Mouse (Mus musculus): ENCODE data around the gene Pnp. TPM values are rescaled to one million over a fixed set of nuclear protein-coding genes. Genes with fewer than 3 reads are reported as not detected.
"Not testable (repeated sequence)": the region's sequence is repeated elsewhere in the genome, so short reads cannot be mapped to it uniquely, and the experiment has no call there.

Gene Pnp
- polyA plus RNA-seq, 1 experiment from 2014 or later = 39.0 TPM

GRCm38 (mm10) chr14:50930377-50930753, 517 bp upstream of the Pnp start:
- Histone ChIP-seq H3K4me3 (peak overlapping the region; percentile 88), H3K27me3 (replicated peaks) (no peaks in the 10 kb centered on the region), H3K4me2 (peak overlapping the region; percentile 96), H3K27ac (ENCODE audit: poor library complexity, severe bottlenecking) (peak overlapping the region; percentile 79), H3K9ac (peak overlapping the region; percentile 97), H3K4me1 (replicated peaks) (peaks cover 22% of the 10 kb centered on the region), H3K36me3 (peaks cover 37% of the 10 kb centered on the region), H3K9me3 (replicated peaks) (no peaks in the 10 kb centered on the region)
- 4% methylated on average over 38 of the region's 38 CpGs for WGBS
- peak; percentile 71 for ATAC-seq (ENCODE audit: insufficient number of reproducible peaks, low FRiP score)

GRCm38 (mm10) chr14:50931493-50932020, 675 bp downstream of the Pnp start:
- Histone ChIP-seq H3K9me3 (replicated peaks) (no peaks in the 10 kb centered on the region), H3K36me3 (peaks cover 31% of the 10 kb centered on the region), H3K9ac (peak overlapping the region; percentile 70), H3K4me3 (peak overlapping the region; percentile 88), H3K27ac (ENCODE audit: poor library complexity, severe bottlenecking) (peak overlapping the region; percentile 86), H3K4me1 (replicated peaks) (peaks cover 13% of the 10 kb centered on the region), H3K4me2 (peak overlapping the region; percentile 71), H3K27me3 (replicated peaks) (no peaks in the 10 kb centered on the region)
- 12% methylated on average over 12 of the region's 12 CpGs for WGBS
- ATAC-seq (ENCODE audit: insufficient number of reproducible peaks, low FRiP score) = no peak

GRCm38 (mm10) chr14:50936649-50937048, 5.8 kb downstream of the Pnp start:
- WGBS = 53% methylated on average over 1 of the region's 1 CpGs

GRCm38 (mm10) chr14:50938119-50938908, 7.4 kb downstream of the Pnp start:
- WGBS = 77% methylated on average over 3 of the region's 3 CpGs
- no peak overlapping the region for H3K4me3 ChIP-seq
- H3K9ac ChIP-seq = no peak overlapping the region
- no peak for ATAC-seq (ENCODE audit: insufficient number of reproducible peaks, low FRiP score)
- H3K27ac ChIP-seq (ENCODE audit: poor library complexity, severe bottlenecking) = no peak overlapping the region
- no peaks in the 10 kb centered on the region for H3K27me3 ChIP-seq (replicated peaks)
- no peaks in the 10 kb centered on the region for H3K4me1 ChIP-seq (replicated peaks)
- no peaks in the 10 kb centered on the region for H3K36me3 ChIP-seq
- H3K4me2 ChIP-seq = no peak overlapping the region
- no peaks in the 10 kb centered on the region for H3K9me3 ChIP-seq (replicated peaks)

More at GRCm38 (mm10) chr14:50936649-50937048, 5.8 kb downstream of the Pnp start:
- no peak for ATAC-seq (ENCODE audit: insufficient number of reproducible peaks, low FRiP score)
- no peaks in the 10 kb centered on the region for H3K4me1 ChIP-seq (replicated peaks)
- no peaks in the 10 kb centered on the region for H3K27me3 ChIP-seq (replicated peaks)
- H3K36me3 ChIP-seq = no peaks in the 10 kb centered on the region
- H3K4me3 ChIP-seq = no peak overlapping the region
- no peak overlapping the region for H3K4me2 ChIP-seq
- H3K9me3 ChIP-seq (replicated peaks) = no peaks in the 10 kb centered on the region
- no peak overlapping the region for H3K27ac ChIP-seq (ENCODE audit: poor library complexity, severe bottlenecking)
- no peak overlapping the region for H3K9ac ChIP-seq

- H3K4me1 ChIP-seq (replicated peaks) = 0 out of 2 replicates have a peak, but pooled peaks cover 2% of the 10 kb centered on the region
- no peak overlapping the region for H3K4me2 ChIP-seq
- 36% methylated on average over 2 of the region's 2 CpGs for WGBS
- ATAC-seq (ENCODE audit: insufficient number of reproducible peaks, low FRiP score) = no peak
- H3K9me3 ChIP-seq (replicated peaks) = no peaks in the 10 kb centered on the region
- H3K27me3 ChIP-seq (replicated peaks) = no peaks in the 10 kb centered on the region
- H3K27ac ChIP-seq (ENCODE audit: poor library complexity, severe bottlenecking) = no peak overlapping the region
- H3K9ac ChIP-seq = no peak overlapping the region
- H3K36me3 ChIP-seq = no peaks in the 10 kb centered on the region
- H3K4me3 ChIP-seq = no peak overlapping the region
Observed at GRCm38 (mm10) chr14:50938940-50939339, 8.1 kb downstream of the Pnp start.

GRCm38 (mm10) chr14:50943932-50944667, 13.2 kb downstream of the Pnp start, which contains the start of gene Gm49342:
Gm49342 (plus strand) TSS chr14:50944517.
- ATAC-seq (ENCODE audit: insufficient number of reproducible peaks, low FRiP score) = peak; percentile 98
- WGBS = 16% methylated on average over 31 of the region's 31 CpGs
- Histone ChIP-seq H3K36me3 (peaks cover 4% of the 10 kb centered on the region; the same call in 1 of the 2 replicates), H3K4me3 (peak within 1 kb of the TSS; percentile 49), H3K27me3 (replicated peaks) (no peaks in the 10 kb centered on the region), H3K4me1 (replicated peaks) (peaks cover 9% of the 10 kb centered on the region), H3K4me2 (peak within 1 kb of the TSS; percentile 81), H3K27ac (ENCODE audit: poor library complexity, severe bottlenecking) (peak within 1 kb of the TSS; percentile 94), H3K9ac (peak within 1 kb of the TSS; percentile 69), H3K9me3 (replicated peaks) (no peaks in the 10 kb centered on the region)

- ATAC-seq (ENCODE audit: insufficient number of reproducible peaks, low FRiP score) = peak; percentile 94
- H3K4me3 ChIP-seq = peak overlapping the region; percentile 49
- WGBS = 1% methylated on average over 15 of the region's 15 CpGs
Observed at GRCm38 (mm10) chr14:50944668-50945033, 13.8 kb downstream of the Pnp start.

GRCm38 (mm10) chr14:50945081-50945480, 14.2 kb downstream of the Pnp start:
- H3K4me1 ChIP-seq (replicated peaks); H3K9me3 ChIP-seq (replicated peaks); H3K36me3 ChIP-seq; ATAC-seq (ENCODE audit: insufficient number of reproducible peaks, low FRiP score); H3K27me3 ChIP-seq (replicated peaks): not testable (repeated sequence)
- WGBS = 12% methylated on average over 6 of the region's 6 CpGs
- Histone ChIP-seq H3K9ac (peak overlapping the region; percentile 69), H3K4me3 (peak overlapping the region; percentile 49), H3K27ac (ENCODE audit: poor library complexity, severe bottlenecking) (peak overlapping the region; percentile 94), H3K4me2 (peak overlapping the region; percentile 81)

More at GRCm38 (mm10) chr14:50944668-50945033, 13.8 kb downstream of the Pnp start:
- Histone ChIP-seq H3K27ac (ENCODE audit: poor library complexity, severe bottlenecking) (peak overlapping the region; percentile 94), H3K4me2 (peak overlapping the region; percentile 81), H3K9ac (peak overlapping the region; percentile 69)
- H3K4me1 ChIP-seq (replicated peaks); H3K9me3 ChIP-seq (replicated peaks); H3K36me3 ChIP-seq; H3K27me3 ChIP-seq (replicated peaks): not testable (repeated sequence)

GRCm38 (mm10) chr14:50945526-50945925, 14.6 kb downstream of the Pnp start:
- H3K9me3 ChIP-seq (replicated peaks); H3K27ac ChIP-seq (ENCODE audit: poor library complexity, severe bottlenecking); H3K4me1 ChIP-seq (replicated peaks); H3K27me3 ChIP-seq (replicated peaks); ATAC-seq (ENCODE audit: insufficient number of reproducible peaks, low FRiP score); H3K36me3 ChIP-seq: not testable (repeated sequence)
- Histone ChIP-seq H3K4me2 (peak overlapping the region; percentile 81), H3K4me3 (peak overlapping the region; percentile 49), H3K9ac (peak overlapping the region; percentile 69)
- 32% methylated on average over 3 of the region's 3 CpGs for WGBS

GRCm38 (mm10) chr14:50955487-50955886, 24.6 kb downstream of the Pnp start:
- H3K36me3 ChIP-seq = peaks cover 9% of the 10 kb centered on the region
- H3K27ac ChIP-seq (ENCODE audit: poor library complexity, severe bottlenecking) = no peak overlapping the region
- peaks cover 4% of the 10 kb centered on the region; the same call in 1 of the 2 replicates for H3K4me1 ChIP-seq (replicated peaks)
- no peaks in the 10 kb centered on the region for H3K27me3 ChIP-seq (replicated peaks)
- 80% methylated on average over 10 of the region's 10 CpGs for WGBS
- H3K4me3 ChIP-seq = no peak overlapping the region
- no peaks in the 10 kb centered on the region for H3K9me3 ChIP-seq (replicated peaks)
- no peak overlapping the region for H3K9ac ChIP-seq
- peak overlapping the region; percentile 64; the same call in 1 of the 2 replicates for H3K4me2 ChIP-seq
- ATAC-seq (ENCODE audit: insufficient number of reproducible peaks, low FRiP score) = no peak

GRCm38 (mm10) chr14:50955942-50956508, 25.1 kb downstream of the Pnp start, which contains the start of gene Pnp2:
Pnp2 (plus strand) TSS chr14:50955992.
- H3K27ac ChIP-seq (ENCODE audit: poor library complexity, severe bottlenecking) = 0 out of 2 replicates have a peak within 1 kb of the TSS, but pooled peaks have one; percentile 21
- 5% methylated on average over 19 of the region's 19 CpGs for WGBS
- H3K4me3 ChIP-seq = peak within 1 kb of the TSS; percentile 33

More at GRCm38 (mm10) chr14:50955942-50956508, 25.1 kb downstream of the Pnp start, which contains the start of gene Pnp2:
- H3K27me3 ChIP-seq (replicated peaks); H3K9me3 ChIP-seq (replicated peaks); H3K36me3 ChIP-seq; H3K4me1 ChIP-seq (replicated peaks): not testable (repeated sequence)
- peak within 1 kb of the TSS; percentile 64 for H3K4me2 ChIP-seq
- peak; percentile 86 for ATAC-seq (ENCODE audit: insufficient number of reproducible peaks, low FRiP score)
- H3K9ac ChIP-seq = peak within 1 kb of the TSS; percentile 39; the same call in 1 of the 2 replicates
